Mouse (Mus musculus) myocyte (in vitro differentiated cells): ENCODE measurements around the gene Arfip1. TPM values are rescaled to one million over a fixed set of nuclear protein-coding genes. Genes with fewer than 3 reads are reported as not detected.

Experiments
- H3K27me3 ChIP-seq: one replicate; pipeline ENCODE4 v1.6.1; 2011; ENCODE audit not compliant: control insufficient read depth, insufficient read depth, insufficient read length
- H3K36me3 ChIP-seq: one replicate; pipeline ENCODE4 v1.6.1; 2011; ENCODE audit not compliant: control insufficient read depth, insufficient read depth
- H3K4me2 ChIP-seq: one replicate; pipeline ENCODE4 v1.6.1; 2011; ENCODE audit warnings: low read depth, control low read depth
- H3K4me3 ChIP-seq: one replicate; pipeline ENCODE4 v1.5.1; 2011; ENCODE audit warnings: mild to moderate bottlenecking, control low read depth, moderate library complexity
- H3K79me2 ChIP-seq: one replicate; pipeline ENCODE4 v1.6.1; 2011; ENCODE audit not compliant: control insufficient read depth, insufficient read depth
- H3ac ChIP-seq: one replicate; pipeline ENCODE4 v1.6.1; 2011; ENCODE audit not compliant: control insufficient read depth, insufficient read length
- CEBPB ChIP-seq: IDR thresholded peaks from 2 replicates; pipeline ENCODE4 v1.6.1; 2011; ENCODE audit warnings: mild to moderate bottlenecking, moderate library complexity; ENCODE audit not compliant: poor library complexity, insufficient read depth, severe bottlenecking
- E2F4 ChIP-seq: IDR thresholded peaks from one replicate; pipeline ENCODE4 v1.6.1; 2011; ENCODE audit warnings: mild to moderate bottlenecking, control low read depth, moderate library complexity; ENCODE audit not compliant: insufficient read depth
- MAX ChIP-seq: IDR thresholded peaks from one replicate; pipeline ENCODE4 v1.6.1; 2011; ENCODE audit warnings: low read depth, mild to moderate bottlenecking, control low read depth
- MYOD1 ChIP-seq, 3 experiments: IDR thresholded peaks; one replicate each; pipeline ENCODE4 v1.6.1; 2011; ENCODE audit warnings: control low read depth in 2 of 3, low read depth in 2 of 3, mild to moderate bottlenecking in 2 of 3, moderate library complexity in 1 of 3; ENCODE audit not compliant: insufficient read length in 2 of 3, control insufficient read depth in 1 of 3
- MYOG ChIP-seq, 3 experiments: IDR thresholded peaks; one replicate each; pipeline ENCODE4 v1.6.1; 2011; ENCODE audit warnings: control low read depth in 2 of 3, low read depth in 2 of 3, mild to moderate bottlenecking in 2 of 3; ENCODE audit not compliant: insufficient read length in 2 of 3, control insufficient read depth in 1 of 3, insufficient read depth in 1 of 3
- POLR2A ChIP-seq: IDR thresholded peaks from one replicate; pipeline ENCODE4 v1.6.1; 2011; ENCODE audit warnings: low read depth, mild to moderate bottlenecking, control low read depth, moderate library complexity; ENCODE audit not compliant: insufficient read length
- POLR2AphosphoS2 ChIP-seq: IDR thresholded peaks from one replicate; pipeline ENCODE4 v1.6.1; 2011; ENCODE audit warnings: low read depth, control low read depth; ENCODE audit not compliant: insufficient read length
- REST ChIP-seq: IDR thresholded peaks from one replicate; pipeline ENCODE4 v1.6.1; 2011; ENCODE audit warnings: mild to moderate bottlenecking, control low read depth, moderate library complexity; ENCODE audit not compliant: insufficient read depth, insufficient read length
- SRF ChIP-seq: IDR thresholded peaks from one replicate; pipeline ENCODE4 v1.6.1; 2011; ENCODE audit warnings: low read depth; ENCODE audit not compliant: control insufficient read depth, insufficient read length
- TCF12 ChIP-seq: IDR thresholded peaks from one replicate; pipeline ENCODE4 v1.6.1; 2011; ENCODE audit warnings: mild to moderate bottlenecking, control low read depth; ENCODE audit not compliant: poor library complexity, insufficient read depth, severe bottlenecking
- TCF3 ChIP-seq: IDR thresholded peaks from one replicate; pipeline ENCODE4 v1.6.1; 2011; ENCODE audit warnings: low read depth, control low read depth; ENCODE audit not compliant: insufficient read length
- USF1 ChIP-seq: IDR thresholded peaks from one replicate; pipeline ENCODE4 v1.6.1; 2011; ENCODE audit warnings: low read depth, mild to moderate bottlenecking, control low read depth, moderate library complexity
- polyA plus RNA-seq: library from polyadenylated mRNA; unstranded; fragments of >200 nt; fragmentation: generic; extraction: Trizol; gene quantifications from one replicate; pipeline ENCODE4 v1.2.1, GENCODE M21; 2012; ENCODE audit warnings: missing spikeins

Arfip1 gene
- polyA plus RNA-seq, 1 experiment, result 28.2 TPM

DNA sequence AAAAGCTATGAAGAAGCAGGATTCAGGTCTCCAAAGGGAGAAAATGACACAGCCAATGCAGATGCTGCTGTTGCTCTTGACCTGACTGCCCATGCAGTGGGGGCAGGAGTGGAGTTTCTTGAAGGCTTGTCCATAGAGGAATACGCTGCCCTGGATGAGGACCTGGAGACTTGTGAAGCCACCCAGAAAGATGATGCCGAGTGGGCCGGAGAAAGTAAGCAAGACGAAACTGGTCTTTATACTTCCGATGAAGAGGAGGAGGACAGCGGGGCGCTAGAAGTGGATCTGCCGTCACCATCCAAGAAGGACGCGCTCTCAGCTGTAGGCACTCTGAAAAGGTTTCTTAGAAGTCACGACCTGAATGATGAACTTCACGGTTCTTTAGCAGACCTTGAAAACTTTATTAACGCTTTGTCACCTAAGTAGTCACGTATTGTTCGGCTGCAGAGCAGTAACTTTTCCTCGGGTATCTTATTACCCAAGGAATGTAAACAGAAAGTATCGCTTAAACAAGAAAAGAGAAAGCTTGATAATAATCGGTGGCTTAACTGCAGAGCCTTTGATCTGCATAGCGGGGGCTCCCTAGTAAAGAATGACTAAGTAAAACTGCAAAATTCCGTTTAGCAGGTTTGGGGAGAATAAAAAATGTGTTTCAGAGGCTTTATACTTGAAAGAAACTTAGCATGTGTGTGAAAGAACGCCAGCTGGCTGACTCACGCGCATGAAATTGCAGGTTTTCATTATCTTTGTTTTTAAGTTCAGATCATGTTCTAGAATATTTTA lies 12.7 kb upstream of the Arfip1 start:
- Histone ChIP-seq H3K36me3 (no peaks in the 10 kb centered on the region), H3ac (no peak overlapping the region), H3K27me3 (no peaks in the 10 kb centered on the region), H3K4me3 (peak overlapping the region; percentile 11), H3K4me2 (peak overlapping the region; percentile 85), H3K79me2 (no peaks in the 10 kb centered on the region)
- no peak for TF ChIP-seq POLR2A
- TF ChIP-seq POLR2AphosphoS2, result no peak
- no peak for TF ChIP-seq E2F4
- TF ChIP-seq USF1, result no peak
- TF ChIP-seq TCF12, result no peak
- no peak for TF ChIP-seq SRF
- TF ChIP-seq REST, result no peak
- no peak for TF ChIP-seq MYOD1 (IDR thresholded peaks at IDR 0.05; ENCODE audit: control insufficient read depth in 1 of 3, insufficient read length in 2 of 3, low read depth in 2 of 3)
- no peak for TF ChIP-seq TCF3
- TF ChIP-seq MYOG (IDR thresholded peaks at IDR 0.05; ENCODE audit: control insufficient read depth in 1 of 3, insufficient read depth in 1 of 3, insufficient read length in 2 of 3, low read depth in 2 of 3), result no peak
- TF ChIP-seq MAX, result no peak
- TF ChIP-seq CEBPB, result no peak

DNA sequence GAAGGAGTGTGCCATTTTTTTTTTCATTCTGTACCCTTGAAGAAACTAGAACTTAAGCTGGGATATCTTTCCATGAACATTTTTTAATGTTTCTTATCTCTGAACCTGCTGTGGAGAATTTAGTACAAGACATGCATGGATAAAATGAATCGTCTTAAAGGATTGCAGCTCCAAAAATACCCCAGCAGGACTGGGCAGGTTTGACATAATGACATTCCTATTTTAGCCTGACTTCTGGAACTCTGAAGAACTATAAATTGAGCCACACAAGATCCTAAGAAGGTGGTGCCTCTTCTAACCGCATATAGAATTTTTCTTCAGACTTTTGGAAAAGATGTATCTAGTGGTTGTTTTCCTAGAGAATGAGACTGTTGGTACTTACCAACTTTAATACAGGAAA lies 10.8 kb upstream of the Arfip1 start, which contains the start of gene Tigd4:
Gene Tigd4, plus strand, starts transcription at position 301 of the 400 bp plus-strand sequence.
- Histone ChIP-seq H3ac (no peak within 1 kb of the TSS), H3K36me3 (no peaks in the 10 kb centered on the region), H3K79me2 (no peaks in the 10 kb centered on the region), H3K4me2 (no peak within 1 kb of the TSS), H3K4me3 (no peak within 1 kb of the TSS), H3K27me3 (no peaks in the 10 kb centered on the region)
- TF ChIP-seq E2F4 (no peak), REST (no peak), MYOG (IDR thresholded peaks at IDR 0.05; ENCODE audit: control insufficient read depth in 1 of 3, insufficient read depth in 1 of 3, insufficient read length in 2 of 3, low read depth in 2 of 3) (no peak), MAX (no peak), POLR2AphosphoS2 (no peak), CEBPB (no peak), SRF (no peak), USF1 (no peak), POLR2A (no peak), MYOD1 (IDR thresholded peaks at IDR 0.05; ENCODE audit: control insufficient read depth in 1 of 3, insufficient read length in 2 of 3, low read depth in 2 of 3) (no peak), TCF3 (no peak), TCF12 (no peak)

DNA sequence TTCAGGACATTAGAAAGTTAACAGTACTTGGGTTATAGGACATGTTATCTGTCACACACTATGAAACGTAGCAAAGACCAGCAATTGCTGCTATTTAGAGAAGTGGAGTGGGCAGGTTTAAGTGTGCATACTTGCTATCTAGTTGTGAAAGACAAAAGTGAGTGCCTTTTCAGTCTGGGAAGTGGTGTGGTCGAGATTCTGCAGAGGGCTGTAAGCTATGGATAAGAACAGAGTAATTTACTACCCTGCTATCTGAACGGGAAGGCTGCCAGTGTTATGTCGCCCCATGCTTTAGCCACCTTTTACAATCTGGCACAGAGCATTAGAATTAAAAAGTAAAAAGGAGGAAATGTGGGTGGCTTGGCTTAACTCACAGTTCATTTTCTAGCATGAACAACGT lies 4.3 kb upstream of the Arfip1 start:
- TF ChIP-seq TCF12 (no peak), SRF (no peak), POLR2AphosphoS2 (no peak), E2F4 (no peak), MAX (no peak), TCF3 (no peak), MYOG (IDR thresholded peaks at IDR 0.05; ENCODE audit: control insufficient read depth in 1 of 3, insufficient read depth in 1 of 3, insufficient read length in 2 of 3, low read depth in 2 of 3) (no peak), POLR2A (no peak), CEBPB (no peak), MYOD1 (IDR thresholded peaks at IDR 0.05; ENCODE audit: control insufficient read depth in 1 of 3, insufficient read length in 2 of 3, low read depth in 2 of 3) (no peak), REST (no peak), USF1 (no peak)
- H3K27me3 ChIP-seq, result no peaks in the 10 kb centered on the region
- no peak overlapping the region for H3K4me3 ChIP-seq
- H3K4me2 ChIP-seq, result no peak overlapping the region
- H3K79me2 ChIP-seq, result peaks cover 2% of the 10 kb centered on the region
- no peak overlapping the region for H3ac ChIP-seq
- H3K36me3 ChIP-seq, result no peaks in the 10 kb centered on the region

DNA sequence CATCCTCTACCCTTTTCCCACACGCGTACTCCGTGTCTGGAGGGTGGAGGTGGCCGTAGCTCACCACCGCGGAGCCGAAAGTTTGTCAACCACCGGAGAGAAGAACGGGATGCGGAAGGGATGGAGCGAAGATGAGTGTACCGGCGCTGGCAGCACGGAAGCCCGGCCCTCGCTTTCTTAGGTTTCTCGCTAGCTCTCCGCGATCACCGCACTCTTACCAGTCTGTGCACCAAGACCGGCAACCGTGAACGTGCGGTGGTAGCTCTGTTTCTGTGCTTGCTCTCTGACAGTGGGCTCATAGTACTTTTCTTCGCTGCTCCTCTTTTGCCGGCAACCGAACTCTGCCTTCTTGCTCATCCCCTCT lies 470 bp upstream of the Arfip1 start:
- Histone ChIP-seq H3K4me2 (peak overlapping the region; percentile 81), H3K79me2 (peaks cover 41% of the 10 kb centered on the region), H3ac (peak overlapping the region; percentile 11), H3K36me3 (no peaks in the 10 kb centered on the region), H3K27me3 (no peaks in the 10 kb centered on the region), H3K4me3 (peak overlapping the region; percentile 94)
- TF ChIP-seq POLR2A, result no peak
- no peak for TF ChIP-seq REST
- no peak for TF ChIP-seq MYOG (IDR thresholded peaks at IDR 0.05; ENCODE audit: control insufficient read depth in 1 of 3, insufficient read depth in 1 of 3, insufficient read length in 2 of 3, low read depth in 2 of 3)
- no peak for TF ChIP-seq MAX
- no peak for TF ChIP-seq POLR2AphosphoS2
- no peak for TF ChIP-seq CEBPB
- TF ChIP-seq TCF12, result no peak
- TF ChIP-seq MYOD1 (IDR thresholded peaks at IDR 0.05; ENCODE audit: control insufficient read depth in 1 of 3, insufficient read length in 2 of 3, low read depth in 2 of 3), result no peak
- TF ChIP-seq SRF, result no peak
- no peak for TF ChIP-seq USF1
- no peak for TF ChIP-seq TCF3
- no peak for TF ChIP-seq E2F4
